Mouse (Mus musculus) thymus, postnatal 0 days (tissue): ENCODE measurements around the gene Stmn1. TPM values are rescaled to one million over a fixed set of nuclear protein-coding genes. Genes with fewer than 3 reads are reported as not detected.

Experiments
- DNase-seq: peaks from one replicate; pipeline ENCODE4 v3.0.0-alpha.2; 2015; ENCODE audit warnings: low spot score
- polyA plus RNA-seq: library from polyadenylated mRNA; unstranded; fragments of >200 nt; fragmentation: Nextera tagmentation; extraction: Ambion mirVana; gene quantifications from 2 replicates; pipeline ENCODE4 v1.2.1, GENCODE M21; 2015

Gene Stmn1
- polyA plus RNA-seq, 1 experiment from 2014 or later: 2,008 TPM

DNA sequence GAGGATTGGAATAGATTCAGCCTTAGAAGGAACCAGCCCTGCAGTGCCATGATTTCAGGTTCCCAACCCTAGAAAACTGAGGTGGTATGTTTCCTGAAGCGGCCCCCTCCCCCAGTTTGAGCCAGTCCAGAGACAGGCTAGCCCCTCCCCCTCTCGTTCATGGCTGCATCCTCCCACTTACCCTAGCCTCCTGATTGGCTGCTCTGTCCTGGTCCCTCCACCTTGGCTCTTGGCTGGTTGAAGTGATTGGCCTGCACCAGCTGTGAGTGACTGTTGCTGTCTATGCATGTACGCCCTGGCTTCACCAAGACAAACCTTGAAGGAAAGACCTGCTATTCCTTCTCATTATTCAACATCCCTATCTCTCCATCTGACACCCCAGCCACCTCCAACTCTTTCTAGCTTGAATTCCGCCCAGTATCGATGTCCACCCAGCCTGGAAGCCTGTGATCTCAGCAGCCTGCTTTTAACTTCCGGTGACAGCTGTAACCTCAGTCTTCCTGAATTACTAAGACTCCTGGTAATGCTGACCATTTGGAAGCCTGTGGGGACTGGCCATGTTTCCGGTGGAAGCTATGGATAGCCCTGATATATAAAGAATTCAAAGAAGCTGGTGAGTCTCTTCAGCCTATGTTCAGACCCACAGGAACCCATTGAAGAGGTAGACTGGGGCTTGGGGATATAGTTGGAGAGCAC, 10.8 kb upstream of the Stmn1 start:
- DNase-seq: no peak

DNA sequence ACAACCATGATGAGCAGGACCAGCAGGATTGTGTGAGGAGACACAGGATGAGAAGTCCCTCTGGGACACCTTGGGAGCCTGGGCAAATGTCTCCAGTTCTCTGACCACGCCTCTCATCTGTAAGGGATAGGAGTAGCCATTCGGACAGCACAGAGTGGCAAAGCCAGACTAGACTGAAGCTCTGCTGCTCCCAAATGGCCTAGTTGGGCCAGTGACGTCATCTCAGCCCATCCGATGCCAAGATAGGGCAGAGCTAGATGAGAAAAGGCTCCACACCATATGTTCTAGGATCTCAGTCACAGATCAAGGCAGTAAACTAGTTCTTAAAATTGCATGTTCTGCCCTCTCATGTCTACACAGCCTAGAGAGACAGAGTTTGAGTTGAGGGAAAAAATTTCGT, 9.3 kb upstream of the Stmn1 start:
- no peak for DNase-seq

DNA sequence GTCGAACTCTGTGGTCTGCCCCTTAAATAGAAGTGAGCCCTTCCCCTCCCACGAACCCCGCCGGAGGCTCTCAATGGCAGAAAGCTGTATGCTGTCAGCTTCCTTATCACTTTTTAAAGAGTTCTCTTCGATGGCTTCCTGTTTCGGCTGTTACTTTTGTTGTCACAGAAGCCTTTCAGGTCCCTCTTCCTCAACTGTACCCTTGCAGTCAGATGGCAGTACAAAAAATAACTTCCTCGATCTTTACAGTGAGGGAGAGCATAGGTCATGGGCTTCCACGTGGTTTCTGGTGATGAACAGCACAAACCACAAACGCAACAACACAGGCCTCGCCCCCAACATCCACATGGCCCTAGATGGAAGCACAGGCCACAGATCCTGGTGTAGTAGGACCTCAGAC, 7.8 kb upstream of the Stmn1 start:
- DNase-seq: peak; percentile 64

DNA sequence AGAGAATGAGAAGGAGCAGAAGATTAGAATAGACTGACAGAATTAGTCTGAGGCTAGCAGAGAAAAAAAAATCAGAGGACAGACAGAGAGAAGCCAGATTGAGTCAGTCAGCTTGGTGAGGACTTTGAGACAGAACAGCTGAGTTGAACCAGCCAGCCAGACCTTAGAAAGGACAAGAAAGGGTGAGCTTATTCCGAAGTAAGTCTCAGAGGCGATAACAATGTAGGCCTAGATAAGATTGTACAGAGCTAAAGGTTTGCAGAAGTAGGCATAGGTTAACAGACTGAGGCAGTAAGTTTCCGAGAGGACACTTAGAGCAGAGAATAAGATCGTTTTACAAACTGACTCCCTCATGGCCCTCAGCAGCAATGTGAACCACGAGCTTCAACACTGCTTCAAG, 6.9 kb upstream of the Stmn1 start:
- no peak for DNase-seq

DNA sequence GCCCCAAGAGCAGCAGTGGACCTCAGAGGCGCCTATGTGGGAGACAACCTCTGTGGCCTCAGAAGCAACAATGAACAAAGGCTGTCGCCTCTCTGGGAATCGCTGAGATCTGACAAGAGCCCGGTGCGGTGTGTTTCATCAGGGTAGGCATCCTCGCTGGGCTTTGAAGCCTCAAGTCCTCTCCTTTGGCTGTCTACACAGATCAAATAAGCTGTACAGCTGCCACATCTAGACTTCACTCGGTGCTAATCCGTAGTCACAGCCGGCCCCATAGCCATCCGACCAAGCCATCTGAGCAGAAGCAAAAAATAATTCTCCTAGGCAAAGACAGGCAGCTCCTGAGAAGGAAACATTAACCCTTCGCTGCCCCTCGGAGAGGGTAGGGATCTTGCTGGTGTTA, 2.3 kb upstream of the Stmn1 start:
- peak; percentile 35 for DNase-seq

DNA sequence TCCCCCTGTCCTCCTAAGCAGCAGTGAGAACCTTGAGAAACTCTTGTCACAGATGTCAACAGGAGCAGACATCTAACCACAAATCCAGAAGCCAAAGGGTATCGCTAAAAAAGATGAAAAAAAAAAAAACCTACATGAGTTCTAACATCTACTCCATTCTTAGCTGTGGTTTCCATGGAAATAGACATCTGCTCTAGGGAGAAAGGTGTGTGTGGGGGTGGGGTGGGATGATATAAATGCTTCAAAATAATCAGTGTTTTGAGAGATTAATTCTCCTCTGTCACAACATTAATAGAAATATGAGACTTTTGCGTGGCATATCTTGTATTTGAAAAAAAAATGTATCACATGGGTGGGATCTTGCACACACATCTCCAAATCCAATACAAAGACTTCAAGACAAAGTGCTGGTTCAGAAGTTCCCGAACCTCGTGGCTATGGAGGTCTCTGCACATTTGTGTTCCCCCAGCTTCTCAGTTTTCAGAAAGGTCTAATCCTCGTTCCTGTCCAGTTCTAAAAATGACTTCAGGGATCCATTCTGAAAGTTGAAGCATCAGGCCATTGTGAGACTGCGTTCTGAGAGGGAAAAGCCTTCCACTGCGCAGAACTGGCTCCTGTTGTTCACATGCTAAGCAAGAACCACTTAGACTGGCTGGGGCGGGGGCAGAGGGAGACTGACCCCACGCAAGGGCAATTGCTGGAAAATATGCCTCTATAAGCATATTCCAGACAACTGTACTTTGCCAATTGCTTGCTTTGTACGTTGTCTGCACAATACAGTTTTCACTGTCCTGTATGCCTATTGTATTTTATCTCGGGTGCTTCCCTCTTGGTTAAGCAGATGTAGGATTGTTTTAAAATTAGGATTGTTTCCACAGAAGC, 1.5 kb upstream of the Stmn1 start:
- DNase-seq: no peak

DNA sequence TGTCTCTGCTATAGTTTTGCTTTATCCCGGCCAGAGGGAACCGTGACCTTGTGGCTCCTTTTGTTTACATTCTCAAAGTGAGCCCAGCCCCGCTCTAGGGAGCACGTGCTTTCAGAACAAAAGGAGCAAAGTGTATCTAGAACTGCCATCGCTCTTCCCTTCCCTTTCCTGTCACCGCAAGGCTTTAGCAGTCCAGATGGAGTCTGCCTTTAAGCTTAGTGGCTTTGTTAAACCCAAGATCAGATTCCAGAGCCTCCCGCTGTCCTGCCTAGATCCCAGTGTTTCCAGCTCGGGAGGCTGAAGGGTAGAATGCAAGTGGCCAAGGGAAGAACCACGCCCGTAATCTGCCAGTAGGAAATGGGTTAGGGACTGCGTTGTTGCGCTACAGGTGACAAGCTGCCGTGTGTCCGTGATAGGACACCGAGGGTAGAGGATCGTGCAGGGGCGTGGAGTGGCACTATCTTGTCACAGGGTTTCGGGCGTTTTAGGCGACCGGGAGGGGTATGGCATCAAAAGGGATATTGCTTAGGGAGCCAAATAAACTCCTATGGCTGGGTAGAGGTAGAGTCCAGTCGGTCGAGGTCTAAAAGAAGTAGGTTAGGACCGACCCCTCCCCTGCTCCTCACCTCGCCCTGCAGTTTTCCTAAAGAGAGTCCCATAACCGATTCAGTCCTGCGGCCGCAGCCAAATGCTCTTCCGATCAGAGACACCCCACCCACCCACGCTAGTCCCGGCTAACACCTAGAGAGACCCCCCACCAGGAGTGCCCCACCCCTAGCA, 495 bp upstream of the Stmn1 start:
- peak; percentile 60 for DNase-seq

DNA sequence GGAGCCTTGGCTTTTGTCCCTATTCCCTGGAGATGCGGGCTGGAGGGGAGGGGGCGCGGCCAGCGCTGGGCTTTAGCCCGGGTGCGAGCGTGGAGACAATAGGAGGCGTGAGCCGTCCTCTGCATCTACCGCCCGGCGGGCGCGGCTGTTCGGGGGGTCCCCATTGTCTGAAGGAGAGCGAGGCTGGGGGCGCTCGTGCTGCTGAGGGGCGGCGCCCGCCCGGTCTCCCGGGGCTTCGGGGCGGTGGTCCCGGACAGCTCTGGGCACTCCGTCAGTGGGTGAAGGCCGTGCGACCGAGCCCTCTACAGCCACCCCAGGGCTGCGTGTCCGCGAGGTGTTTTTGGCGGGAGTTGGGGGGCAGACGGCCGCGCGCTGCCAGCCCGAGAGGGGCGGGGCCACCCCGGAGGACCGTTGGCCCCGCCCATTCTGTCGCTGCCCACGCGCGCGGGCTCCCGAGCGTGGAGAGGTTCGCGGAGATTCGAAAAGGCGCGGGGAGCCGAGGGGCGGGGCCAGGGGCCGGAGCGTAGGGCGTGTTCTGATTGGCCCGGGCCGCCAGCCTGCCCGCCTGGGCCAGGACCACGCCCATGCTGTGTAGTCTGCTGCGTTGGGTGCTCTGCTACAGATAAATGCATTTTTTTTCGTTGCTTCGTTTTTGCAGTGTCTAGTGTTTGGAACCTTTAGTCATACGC, 602 bp downstream of the Stmn1 start:
- peak; percentile 96 for DNase-seq

DNA sequence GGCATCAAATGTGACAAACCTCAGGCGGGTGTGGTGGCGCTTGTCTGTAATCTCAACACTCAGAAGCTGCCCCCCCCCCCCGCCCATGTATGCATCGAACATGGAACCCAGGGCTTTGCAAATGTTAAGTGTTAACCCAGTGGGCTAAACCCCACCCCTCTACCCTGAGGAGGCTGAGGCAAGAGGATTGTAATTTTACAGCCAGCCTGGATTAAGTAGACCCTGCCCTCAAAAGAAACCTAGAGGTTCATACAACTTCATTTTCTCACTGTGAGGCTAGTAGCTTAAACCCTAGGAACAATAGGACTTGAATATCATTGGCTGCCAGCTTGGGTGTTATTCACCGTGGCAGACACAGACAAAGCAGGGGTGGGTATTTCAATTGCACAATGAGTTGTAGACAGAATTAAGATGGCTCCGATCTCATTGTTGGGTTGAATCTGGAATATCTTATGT, 1.2 kb downstream of the Stmn1 start:
- DNase-seq: peak; percentile 22

DNA sequence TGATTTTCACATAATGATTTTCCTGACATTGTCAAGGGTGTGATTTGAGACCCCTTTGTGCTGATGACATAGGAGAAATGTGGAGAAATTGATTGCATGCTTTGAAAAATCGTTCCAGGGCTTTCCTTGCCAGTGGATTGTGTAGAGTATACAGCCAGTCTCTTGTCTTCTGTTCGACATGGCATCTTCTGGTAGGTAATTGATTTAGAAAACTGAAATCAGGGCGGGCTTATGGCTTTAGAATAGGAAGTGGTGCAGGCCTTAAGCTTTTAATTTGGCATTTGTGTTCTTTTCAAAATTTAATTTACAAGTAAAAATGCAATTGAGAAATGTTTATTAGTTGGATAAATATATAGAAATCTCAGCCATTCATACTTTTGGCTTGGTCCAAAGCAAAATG, 1.9 kb downstream of the Stmn1 start:
- DNase-seq: no peak

DNA sequence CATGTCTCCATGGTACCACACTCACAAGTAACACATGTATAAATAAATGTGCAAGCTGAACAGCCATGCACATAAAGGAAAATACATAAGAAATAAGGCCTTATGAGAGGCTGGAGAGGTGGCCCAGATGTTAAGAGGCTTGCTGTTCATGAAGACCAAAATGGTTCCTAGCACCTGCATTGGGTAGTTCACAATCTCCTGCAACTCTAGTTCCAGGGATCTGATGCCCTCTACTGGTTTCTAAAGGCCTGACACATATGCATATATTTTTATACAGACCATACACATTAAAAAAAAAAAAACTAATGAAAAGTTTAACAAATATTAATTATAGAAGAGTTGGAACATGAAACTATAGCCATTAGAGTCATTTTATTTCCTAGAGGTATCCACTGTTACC, 3.3 kb downstream of the Stmn1 start:
- peak; percentile 21 for DNase-seq

DNA sequence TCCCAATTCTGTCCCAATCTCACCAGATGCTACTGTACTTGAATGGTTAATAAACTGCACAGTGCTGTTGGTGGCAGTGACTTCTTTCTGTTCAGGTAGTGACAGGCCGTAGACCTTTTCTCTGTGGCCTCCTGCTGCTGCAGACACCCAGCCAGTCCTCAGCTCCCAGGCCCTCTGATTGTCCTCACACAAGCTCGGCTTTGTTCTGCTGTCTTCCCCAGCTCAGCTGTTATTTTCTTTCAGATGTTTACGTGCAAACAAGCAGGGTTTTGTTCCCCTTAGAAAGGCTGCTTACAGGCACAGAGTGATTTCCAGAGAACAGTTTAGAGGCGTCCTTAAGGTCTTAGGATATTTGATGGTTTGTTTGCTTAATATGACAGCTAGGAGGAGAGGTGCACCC, 5.6 kb downstream of the Stmn1 start:
- DNase-seq: no peak

DNA sequence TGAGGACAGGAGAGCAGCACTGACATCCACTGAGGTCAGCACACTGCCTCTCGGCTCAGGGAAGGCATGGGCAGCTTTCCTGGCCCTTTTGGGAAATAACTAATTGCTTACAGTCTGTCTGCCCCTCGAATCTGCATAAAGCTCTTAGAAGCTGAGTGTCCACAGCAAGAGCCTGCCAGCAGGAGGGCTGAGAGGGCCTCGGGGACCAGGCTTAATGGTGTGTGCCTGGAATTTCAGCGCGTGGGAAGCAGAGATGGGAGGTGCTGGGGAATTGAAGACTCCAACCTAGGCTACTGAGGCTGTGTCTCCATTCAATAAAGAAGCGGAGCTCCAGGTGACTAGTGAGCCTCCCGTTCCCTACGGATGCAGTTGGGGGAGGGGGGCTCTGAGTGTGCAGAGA, 6.1 kb downstream of the Stmn1 start:
- DNase-seq: no peak

DNA sequence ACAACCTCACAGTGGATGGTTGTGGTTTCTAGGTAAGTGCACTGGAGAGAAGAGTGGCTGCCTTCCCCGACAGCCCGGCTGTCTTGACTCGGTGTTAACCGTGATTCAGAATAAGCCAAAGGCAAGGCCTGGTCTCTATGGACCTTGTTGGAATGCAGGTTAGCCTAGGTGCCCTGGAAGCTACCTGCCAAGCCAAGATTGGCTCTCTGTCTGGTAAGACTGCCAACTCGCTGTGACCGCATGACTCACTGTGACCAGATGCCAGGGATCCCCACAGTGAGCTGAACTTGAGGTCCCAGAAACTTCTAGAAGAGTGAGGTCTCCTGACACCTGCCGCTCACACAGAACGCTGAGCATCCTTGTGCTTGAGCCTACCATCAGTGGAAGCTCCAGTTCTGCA, 8.8 kb downstream of the Stmn1 start:
- no peak for DNase-seq

DNA sequence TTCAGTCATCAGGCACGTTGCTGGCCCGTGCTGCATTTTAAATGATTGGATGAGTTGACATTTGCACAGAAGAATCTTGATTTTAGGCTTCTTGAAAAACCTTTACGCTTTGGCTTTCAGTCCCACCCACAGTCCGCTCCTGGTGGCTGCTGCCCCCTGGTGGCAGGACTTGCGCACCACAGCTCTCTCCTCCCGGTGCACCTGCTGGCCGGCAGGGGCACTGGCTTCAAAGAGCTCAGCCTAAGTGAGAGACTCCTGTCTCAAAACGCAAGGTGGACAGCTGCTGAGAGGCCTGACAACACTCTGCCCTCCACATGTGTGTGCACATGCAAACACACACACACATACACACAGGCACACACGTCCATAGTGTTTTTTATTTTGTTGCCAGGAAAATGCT, 9.9 kb downstream of the Stmn1 start:
- peak; percentile 92 for DNase-seq

DNA sequence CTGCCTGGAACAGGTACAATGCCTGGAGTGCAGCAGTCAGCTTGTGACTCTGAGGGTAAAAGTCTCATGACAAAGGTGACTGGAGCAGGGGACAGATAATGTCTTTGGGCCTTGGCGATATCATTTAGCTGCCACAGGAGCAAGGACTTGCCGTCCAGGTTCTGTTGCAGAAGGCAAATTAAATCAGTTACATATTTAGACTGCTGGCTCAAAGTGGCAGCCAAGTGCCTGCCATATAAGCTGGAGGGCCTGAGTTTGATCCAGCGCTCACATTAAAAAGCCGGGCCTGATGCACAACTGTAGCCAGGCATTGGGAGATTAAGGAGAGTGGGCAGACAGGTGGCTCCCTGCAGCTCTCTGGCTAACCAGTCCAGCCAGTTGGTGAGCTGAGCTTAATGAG, 11.7 kb downstream of the Stmn1 start:
- DNase-seq: no peak

DNA sequence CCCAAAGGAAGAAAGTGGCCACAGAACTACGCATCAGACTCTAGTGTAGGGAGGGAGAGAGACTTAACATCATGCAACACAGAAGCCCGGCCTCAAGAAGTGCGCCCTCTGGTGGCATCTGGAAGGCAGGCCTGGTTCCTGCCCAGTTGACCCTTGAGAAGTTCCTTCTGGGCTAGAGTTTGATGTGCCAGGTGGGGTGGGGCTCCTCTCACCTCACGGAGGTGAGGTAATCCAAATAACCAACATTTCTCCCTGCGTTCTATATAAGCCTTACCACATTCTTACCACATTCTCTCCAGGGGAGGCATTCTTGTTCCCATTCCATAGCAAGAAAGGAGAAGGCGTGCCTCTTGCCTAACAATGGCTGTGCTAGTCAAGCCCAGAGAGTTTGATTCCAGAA, 12.7 kb downstream of the Stmn1 start:
- peak; percentile 77 for DNase-seq

DNA sequence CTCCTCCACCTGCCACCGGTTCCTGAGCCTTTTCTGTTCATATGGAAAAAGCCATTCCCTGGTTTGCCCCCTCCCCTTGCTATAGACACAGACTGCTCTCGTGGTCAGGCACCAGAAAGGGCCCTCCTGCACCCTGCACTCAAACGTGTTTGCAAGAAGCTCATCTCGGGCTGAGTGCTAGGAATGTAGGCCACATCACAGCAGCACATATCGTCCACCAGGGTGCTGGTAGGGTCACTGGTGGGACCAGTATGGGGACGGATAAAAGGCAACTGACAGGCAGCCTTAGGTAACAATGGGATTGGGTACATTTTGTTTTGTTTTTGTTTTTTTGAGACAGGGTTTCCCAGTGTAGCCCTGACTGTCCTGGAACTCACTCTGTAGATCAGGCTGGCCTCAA, 13.2 kb downstream of the Stmn1 start:
- no peak for DNase-seq

DNA sequence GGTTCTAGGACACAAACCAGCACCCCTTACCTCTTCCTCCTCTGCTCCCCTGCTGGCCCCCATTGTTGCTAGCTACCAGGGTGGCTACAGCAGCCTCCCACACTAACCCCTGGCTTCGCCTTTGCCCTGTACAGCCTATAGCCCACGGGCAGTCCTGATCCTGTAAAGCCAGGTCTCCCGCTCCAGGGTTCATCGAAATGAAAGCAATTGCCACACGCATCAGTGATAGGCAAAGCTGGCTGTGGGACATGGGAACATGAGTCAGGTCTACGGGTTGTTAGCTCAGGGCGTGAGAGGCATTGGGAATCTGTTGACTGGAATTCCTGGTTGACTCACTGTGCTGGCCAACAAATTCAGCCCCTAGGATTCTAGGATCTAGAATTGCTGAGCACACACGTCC, 14.3 kb downstream of the Stmn1 start:
- no peak for DNase-seq

DNA sequence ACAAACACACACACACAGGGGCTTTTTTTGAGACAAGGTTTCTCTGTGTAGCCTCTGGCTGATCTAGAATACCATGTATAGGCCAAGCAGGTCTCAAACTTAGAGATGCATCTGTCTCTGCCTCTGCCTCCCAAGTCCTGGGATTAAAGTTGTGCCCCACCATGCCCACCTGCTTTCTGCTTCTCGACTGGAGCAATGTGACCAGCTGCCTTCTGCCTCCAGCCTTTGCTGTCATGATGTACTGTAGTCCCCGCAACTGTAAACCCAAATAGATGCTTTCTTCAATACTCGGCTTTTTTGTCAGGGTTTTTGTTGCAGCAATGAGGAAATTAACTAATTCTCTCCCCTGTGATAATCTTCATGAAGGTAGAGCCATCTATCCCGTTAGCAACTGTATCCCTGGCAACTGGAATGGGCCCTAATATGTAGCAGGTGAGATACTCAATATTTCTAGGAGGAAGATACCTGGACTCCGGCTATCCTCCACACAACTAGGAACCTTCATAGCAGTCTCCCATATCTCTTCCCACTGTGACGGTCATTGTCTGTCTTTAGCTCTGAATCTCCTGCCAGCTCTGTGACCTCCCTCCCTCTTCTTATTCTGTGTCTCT, 15.1 kb downstream of the Stmn1 start:
- DNase-seq: no peak

DNA sequence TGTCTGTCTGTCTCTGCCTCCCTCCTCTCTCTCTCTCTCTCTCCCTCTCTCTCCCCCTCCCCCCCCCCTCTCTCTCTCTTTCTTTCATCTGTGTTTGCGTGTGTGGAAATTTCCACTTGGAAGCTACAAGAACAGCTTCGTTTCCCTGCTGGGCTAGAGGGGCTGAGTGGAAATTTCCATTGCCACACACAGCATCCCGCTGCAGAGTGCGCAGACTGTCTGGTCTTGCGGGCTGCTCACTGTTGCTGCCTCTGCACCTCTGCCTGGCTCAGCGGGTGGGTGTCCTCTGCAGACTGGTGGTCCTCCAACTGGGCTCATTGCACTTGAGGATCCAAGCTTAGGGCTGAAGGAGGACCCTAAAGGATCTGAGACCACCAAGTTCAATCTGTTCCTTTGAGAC, 15.6 kb downstream of the Stmn1 start:
- DNase-seq: no peak
